Mouse (Mus musculus): Measurements from ENCODE around the gene Folr1.

GRCm38 (mm10) chr7:101884160-101884559, 13.6 kb upstream of the Folr1 start:
- TF ChIP-seq MAFK (IDR thresholded peaks at IDR 0.05; ENCODE audit: insufficient read depth, low read depth, low read length) (no peak), CHD2 (IDR thresholded peaks at IDR 0.05; ENCODE audit: low read depth, low read length) (no peak), HCFC1 (IDR thresholded peaks at IDR 0.05; ENCODE audit: borderline replicate concordance, insufficient read depth, low read length) (no peak)
